Mouse (Mus musculus): ENCODE measurements around the gene Fbp1.
"Not testable (repeated sequence)": the region's sequence is repeated elsewhere in the genome, so short reads cannot be mapped to it uniquely, and the experiment has no call there.

Fbp1 gene

DNA sequence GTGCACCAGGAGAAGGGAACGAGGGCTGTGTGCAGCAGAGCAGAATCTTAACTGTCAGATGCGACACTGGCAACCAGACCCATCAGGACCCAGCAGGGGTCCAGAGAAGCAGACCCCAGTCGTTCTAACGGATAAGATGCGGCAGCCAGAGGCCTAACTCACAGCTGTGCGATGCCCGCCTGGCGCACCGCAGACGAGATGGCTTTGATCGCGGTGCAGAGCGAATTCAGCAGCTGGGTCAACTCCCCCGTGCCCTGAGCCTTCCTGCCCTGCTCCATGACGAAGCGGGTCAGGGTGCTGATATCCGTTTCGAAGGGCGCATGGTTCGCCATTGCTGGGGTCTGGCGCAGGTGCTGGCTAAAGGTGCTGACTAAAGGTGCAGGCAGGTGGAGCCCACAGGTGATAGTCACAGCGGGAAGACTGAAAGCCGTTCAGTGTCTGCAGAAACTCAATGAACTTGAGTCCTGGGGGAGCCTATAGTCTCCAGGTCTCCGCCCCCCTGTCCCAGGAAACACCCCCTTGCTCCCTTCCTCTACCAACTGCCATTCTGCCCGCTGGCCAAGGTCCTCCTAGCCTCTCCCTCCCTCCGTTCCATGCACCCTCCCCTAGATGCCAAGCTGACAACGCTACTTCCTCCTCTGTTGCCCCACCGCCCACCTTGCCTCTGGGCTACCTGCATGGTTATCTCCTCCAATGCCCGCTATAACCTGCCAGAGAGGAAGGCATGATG lies at the start of gene Fbp1:
Gene Fbp1 (minus strand): TSS at position 571 of the 730 bp plus-strand sequence.
- DNase-seq (ENCODE audit: inconsistent ontology term), result peak; percentile 2

DNA sequence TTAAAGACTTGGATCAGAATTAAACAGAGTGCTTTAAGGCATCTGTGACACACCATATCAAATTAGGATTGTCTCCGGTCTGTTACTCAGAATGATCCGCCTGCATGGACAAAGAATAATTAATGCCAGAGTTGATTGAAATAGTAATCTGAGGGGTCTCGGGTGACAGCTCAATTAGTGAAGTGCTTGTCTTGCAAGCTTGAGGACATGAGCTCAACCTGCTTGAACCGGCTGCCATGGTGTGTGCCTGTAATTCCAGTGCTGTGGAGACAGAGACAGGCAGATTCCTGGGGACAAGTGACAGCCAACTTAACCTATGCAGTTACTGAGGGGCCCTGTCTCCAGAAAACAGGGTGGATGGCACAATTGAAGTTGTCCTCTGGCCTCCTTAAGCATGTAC lies 44.4 kb upstream of the Fbp1 start:
- no peak for DNase-seq (ENCODE audit: inconsistent ontology term)

DNA sequence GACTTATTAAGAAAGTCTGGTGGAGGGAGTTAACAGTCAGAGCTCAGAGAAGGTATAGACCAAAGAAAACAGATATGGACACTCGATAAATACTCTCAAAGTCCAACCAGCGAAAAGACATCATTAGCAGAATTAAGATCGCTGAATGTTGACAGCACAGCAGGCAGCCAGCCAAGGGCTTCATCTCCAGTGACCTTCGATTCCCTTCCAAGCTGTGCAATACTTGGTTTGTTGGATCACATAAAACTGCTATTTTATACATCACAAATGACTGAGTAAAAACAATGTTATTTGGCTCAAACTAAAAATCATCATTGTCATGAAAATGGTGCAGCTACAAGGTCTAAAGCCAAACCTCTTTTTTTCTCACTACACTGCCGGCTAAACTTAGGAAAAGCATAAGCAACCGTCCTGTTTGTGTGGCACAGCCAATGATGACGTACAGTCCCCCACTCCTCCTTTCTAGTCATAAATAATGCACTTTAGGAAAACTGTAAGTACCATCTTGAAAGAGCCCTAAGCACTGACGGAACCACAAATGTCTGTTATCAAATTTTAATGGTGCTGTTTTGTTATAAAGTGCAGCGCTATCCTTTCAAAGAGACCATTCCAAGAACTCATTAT lies 41.8 kb upstream of the Fbp1 start:
- peak; percentile 85 for DNase-seq (ENCODE audit: inconsistent ontology term)

DNA sequence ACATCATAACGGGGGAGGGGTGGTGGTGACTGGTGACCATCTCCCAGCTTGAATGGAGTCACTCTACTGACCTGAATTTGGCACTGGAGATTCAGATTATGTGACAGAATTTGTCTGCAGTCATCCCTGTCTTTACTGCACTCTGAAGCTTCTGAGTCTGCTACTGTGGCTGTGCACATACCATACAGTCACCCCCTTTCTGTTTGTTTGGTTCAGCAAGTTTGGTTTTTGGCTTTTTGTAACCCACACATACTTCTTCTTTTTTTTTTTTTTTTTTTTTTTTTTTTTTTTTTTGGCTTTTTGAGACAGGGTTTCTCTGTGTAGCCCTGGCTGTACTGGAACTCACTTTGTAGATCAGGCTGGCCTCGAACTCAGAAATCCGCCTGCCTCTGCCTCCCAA lies 41.1 kb upstream of the Fbp1 start:
- not testable (repeated sequence) for DNase-seq (ENCODE audit: inconsistent ontology term)

DNA sequence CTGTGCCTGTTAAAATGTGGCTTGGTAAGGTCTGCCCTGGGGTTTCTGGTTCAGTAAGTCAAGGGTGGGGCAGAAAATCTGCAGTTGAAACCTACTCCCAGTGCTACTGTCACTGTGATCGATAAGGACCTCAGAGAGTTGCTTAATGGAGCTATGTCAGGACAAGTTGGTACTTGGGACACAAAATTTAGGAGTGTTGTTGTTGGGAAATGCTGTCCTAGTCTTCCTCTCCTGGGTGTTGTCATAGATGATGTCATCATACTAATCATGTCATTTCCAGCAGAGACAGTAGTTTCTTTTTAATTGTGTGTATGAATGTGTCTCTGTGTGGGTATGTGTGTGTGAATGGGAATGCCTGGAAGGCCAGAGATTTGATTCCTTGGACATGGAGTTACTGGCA lies 39.4 kb upstream of the Fbp1 start:
- no peak for DNase-seq (ENCODE audit: inconsistent ontology term)

DNA sequence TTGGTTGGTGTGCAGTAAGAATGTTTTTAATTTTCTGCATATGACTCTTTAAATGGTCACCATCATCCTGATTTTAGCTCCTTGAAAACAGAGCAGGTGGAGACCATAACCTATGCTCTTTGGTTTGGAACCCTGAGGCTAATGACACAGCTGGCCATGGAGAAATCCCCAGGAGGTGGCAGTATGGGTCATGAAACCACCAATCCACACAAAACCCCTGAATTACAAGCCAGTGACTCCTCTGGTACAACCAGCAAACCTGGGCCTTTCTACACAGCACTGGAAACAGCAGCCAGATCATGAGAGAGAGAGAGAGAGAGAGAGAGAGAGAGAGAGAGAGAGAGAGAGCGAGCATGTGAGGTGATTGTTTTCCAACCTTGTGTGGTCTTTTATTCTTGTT lies 38.4 kb upstream of the Fbp1 start:
- DNase-seq (ENCODE audit: inconsistent ontology term), result peak; percentile 51

DNA sequence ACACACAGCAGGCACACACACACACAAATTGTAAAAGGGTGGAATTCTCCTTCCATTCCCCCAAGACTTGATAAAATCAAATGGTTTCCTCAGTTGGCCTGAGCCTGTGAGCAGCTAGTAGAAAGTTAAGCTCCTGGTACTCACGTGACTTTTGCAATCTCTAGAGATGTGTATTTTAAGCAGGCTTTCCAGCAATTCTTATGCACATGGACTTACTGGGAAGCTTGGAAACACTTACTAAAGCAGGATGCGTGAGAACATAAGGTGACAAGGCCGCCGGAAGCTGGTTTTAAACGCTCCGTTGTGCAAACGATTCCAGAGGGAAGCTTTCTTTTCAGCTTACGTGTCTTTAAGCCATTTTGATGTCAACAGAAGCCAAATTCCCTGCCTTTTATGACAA lies 35.1 kb upstream of the Fbp1 start:
- no peak for DNase-seq (ENCODE audit: inconsistent ontology term)

DNA sequence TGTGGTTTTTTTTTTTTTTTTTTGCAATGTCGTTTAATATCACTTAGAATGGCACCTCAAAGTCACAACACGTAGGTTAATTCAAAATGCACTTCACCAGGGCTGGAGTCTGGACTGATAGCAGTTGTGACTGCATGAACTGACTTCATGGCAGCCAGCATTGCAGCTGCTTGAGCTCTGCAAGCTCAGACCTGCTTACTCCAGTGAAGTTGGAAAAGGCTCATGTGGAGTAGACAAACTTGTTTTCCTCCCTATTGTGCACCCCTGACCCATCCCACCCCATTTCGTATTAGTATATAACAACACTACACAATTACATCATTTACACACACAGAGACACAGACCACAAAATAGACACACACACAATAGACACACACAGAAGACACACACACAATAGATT lies 34.6 kb upstream of the Fbp1 start:
- DNase-seq (ENCODE audit: inconsistent ontology term), result no peak

DNA sequence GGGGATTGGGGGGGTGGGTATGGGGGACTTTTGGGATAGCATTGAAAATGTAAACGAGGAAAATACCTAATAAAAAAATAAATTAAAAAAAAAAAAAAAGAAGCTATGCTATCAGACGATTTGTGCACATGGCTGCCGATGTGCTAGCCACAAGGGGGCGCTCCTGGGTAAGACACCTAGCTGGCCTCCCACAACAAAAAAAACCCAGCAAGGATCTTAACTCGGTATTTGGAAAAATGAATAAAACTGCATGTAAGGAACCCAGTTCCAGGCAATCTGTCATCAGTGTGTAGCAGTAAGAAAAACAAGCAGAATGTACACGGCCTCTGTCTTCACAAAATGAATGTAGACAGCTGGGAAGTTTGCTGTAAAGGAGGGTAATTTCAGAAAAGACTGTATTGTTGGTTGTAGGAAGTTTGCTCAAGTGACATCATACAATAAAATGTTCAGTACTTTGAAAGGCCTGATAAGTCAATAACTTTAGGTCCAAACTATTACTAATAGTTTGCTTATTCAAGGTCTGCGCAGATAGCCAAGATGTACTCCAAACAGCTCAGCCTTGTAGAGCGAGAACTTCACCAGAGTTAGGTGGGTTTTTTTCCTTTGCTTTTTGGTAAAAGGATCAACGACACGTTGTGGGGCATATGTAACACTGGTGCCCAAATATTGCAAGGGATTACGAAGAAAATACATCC lies 31.7 kb upstream of the Fbp1 start:
- DNase-seq (ENCODE audit: inconsistent ontology term), result peak; percentile 50

DNA sequence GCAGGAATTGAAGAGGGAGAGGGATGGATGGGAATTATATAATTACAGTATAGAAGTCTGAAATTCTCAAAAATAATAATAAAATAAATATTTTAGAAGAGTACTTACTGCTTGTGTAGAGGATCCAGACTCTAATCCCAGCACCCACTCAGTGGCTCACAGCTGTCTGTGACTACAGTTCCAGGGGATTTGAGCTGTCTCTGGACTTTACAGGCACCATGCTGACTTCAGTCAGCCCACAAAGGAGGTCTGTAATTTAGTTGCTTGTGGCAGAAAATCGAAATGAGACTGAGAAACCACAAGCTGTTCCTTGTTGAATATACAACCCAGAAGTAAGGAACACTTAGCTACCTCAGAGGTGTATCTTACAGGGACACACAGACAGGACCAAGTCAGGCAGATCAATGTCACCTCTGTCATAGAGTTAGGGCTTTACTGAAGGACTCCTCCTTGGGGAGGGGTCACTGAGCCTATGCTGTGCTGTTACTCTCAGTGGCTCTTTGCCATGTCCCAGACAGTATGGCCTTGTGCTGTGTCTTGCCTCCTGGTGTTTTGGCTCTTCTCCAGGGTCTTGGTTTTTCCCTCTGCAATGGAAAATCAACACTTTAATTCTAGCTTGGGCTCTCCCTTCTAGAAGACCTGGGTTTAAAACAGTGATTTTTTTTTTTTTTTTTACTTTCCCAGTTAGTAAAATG lies 29.5 kb upstream of the Fbp1 start:
- DNase-seq (ENCODE audit: inconsistent ontology term), result no peak

DNA sequence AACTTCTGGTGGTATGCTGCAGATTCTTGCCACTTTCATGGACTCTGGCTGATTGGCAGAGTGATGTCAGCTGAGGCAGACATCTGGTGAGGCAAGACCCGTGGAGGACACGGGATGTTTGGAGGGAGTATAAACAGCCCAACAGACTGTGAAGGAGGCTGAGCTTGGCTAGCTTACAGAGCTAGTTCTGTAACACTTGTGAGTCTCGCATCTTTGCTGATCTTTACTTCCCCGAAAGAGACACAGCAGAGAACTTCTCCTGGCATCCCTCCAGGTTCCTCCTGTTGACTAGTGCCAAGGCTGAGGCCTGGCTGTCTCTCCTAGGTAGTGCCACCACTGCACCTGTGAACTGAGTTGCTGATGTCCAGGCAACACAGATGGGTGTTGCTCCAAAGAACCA lies 28.6 kb upstream of the Fbp1 start:
- DNase-seq (ENCODE audit: inconsistent ontology term), result no peak

DNA sequence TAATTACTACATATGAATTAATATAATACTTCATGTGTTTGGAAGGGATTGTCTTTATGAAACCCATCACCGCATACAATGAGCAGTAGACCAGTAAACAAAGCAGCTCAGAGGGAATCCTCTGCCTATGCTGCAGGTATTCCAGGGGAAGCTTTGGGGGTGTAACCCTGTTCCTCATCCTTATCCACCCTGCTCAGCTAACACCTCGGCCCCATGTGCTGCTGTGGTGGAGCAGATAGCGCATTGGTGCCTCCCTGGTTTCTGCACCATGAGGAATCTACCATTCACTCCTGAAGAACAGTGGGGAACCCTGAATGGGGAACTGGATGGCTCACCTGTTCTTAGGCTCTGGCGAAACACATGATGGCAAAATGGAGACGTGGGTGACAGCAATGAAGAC lies 23.5 kb upstream of the Fbp1 start:
- DNase-seq (ENCODE audit: inconsistent ontology term), result no peak

DNA sequence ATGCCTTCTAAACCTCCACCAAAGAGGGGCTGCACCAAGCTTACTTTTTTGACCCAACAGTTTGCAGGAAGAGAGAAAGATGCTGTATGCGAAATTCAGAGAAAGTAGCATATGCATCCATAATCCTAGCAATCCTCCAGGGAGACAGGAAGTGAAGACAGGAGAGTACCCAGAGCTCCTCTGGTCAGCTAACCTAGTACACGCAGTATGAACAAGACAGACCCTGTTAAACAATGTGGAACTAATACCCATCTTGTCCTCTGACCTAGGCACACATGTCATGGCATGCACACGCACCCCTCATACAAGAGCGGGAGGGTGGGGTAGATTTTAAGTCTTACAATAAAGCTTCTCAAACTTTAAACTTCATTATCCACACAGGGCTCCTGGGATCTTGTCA lies 22.1 kb upstream of the Fbp1 start:
- no peak for DNase-seq (ENCODE audit: inconsistent ontology term)

DNA sequence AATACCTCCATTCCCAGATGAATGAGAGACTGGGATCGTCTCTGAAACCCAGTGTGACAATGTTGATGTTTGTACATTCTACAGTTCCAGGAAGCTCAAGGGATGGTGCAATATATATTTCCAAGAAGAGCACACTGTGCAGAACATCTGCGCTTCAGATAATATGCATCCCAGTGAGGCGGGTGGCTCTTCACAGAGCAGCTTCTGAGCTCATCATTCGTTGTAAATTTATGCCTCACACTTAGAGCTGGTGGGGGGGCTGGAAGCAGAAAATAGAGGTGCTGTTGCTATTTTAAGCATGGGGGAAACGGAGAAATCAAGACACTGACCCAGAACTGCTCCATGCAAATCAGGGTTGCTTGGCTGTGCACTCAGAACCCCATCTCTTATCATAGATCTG lies 21.7 kb upstream of the Fbp1 start:
- DNase-seq (ENCODE audit: inconsistent ontology term), result no peak

DNA sequence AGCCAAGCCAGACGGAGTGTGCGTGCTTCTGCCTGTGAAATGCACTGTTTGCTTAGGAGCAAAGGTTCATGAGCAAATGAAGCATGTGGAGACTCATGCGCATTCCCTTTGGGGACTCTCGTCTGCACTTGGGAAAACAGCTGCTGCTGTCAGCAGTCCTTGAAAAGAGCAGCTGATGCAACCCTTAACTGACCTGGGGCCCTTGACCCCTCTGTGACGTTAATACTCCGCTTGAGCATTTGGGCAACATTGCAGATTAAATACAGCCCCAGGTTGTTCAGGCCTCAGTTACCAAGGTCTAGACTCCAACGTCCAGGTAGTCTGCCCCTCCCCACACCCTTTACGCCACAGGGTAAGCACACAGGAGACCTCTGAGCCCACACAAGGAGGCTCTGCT lies 20.1 kb upstream of the Fbp1 start:
- DNase-seq (ENCODE audit: inconsistent ontology term), result no peak

DNA sequence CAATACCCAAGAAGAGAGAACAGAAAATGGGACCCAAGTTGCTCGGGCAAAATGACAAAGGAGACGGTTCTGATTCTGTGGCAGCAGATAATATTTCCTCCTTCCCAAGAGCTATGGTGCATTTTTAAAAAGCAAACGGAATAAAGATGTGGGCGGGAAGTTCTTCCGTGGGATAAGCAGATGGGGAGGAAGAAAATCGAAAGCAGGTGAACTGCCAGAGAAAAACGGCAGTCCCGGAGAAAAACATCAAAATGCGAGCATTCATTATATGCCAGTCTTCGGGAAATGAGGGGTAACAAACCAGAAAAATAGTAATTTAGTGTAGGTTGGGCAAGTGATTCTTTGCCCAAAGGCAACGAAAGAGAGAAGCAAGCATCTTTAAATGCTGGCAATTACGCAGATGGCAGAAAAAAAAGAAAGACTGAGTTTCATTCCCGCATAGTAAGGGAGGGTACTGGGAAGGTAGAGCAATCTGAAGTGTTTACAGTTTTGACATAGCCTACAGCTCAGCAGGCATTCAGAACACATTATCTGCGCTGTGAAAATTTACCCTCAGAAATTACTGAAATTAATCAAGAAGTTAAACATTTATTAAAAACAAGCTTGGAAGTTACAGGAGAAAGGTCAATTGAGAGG lies 19.6 kb upstream of the Fbp1 start:
- DNase-seq (ENCODE audit: inconsistent ontology term), result no peak

DNA sequence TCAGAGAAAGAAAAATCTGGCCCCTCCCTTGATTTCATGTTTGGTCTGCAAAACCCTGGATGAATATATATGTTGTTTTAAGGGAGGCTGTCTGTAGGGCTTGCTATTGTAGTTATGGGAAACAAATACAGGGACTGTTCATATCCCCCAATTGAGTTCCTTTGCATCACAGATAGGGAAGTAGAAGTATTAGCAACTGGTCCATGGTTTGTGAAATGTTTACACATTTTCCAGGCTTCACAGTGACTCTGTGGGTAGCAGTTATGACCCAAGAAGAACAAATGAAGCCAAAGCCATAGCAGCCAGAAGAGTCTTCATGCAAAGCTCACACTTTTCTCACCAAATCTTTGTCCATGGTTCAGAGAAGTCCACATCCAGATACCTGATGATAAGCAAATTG lies 13.1 kb upstream of the Fbp1 start:
- DNase-seq (ENCODE audit: inconsistent ontology term), result no peak

DNA sequence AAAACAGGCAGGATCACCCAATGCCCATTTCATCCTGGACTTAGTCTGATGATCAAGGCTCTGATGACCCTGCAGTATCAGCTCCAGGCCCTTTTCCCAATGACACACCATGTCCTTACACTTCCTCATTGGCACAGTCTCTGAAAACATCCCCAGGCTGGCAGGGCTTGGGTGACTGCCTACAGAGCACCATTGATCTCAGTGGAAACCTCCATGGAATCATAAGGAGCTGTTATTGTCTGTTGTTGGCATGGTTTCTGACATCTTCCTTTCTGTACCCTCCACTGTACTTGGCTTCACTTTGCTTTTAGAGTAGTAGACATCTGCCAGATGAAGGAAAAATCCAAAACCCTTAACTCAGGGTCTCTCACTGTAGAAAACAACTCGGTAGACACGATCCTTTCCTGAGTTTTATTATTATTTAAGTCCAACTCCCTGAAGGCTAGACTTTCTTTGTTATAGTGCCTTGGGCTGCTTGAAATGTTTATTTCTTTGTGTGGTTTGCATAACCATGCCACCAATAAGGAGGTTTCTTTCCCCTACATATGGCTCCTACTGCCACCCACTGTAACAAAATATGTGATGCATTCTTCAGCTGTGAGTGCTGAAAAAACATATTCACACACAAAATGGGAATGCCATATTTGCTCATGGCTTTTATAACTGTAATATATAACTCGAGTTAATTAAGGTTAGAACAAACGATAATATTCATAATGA lies 10.0 kb upstream of the Fbp1 start:
- peak; percentile 23 for DNase-seq (ENCODE audit: inconsistent ontology term)

DNA sequence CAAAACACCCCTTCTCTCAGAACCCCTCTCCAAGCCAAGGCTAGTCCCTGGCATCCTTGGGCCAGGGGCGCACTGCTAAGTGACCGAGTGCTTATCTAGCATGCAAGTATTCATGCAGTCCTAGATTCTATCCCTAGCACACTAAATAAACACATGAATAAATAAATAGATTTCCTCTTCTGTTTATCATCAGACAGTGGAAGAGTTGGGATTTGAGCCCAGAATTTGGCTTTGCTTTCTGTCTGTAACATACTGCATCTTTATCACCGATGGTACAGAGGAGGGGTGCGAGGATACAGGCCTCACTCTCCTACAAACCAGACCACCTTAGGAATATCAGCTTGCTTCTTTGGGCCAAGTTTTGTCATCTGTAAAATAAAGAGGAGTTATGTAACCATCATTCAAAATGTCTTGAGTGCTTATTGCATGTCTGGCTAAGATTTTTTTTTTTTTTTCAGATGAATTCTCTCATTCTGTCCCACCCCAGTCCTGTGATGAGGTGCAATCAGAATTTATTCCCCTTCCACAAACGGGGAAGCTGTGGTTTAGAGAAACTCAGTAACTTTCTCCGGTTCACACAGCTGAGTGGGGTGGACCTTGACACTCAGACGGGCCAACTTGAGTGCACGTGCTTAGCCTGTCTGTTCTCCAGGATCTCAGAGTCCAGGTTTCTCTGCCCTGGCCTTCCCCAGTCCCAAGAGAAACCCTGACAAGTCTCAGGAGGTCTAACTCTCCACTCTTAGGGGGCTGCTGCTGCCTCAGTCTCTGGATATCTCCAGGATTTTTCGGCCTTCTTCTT lies 5.2 kb upstream of the Fbp1 start:
- no peak for DNase-seq (ENCODE audit: inconsistent ontology term)

DNA sequence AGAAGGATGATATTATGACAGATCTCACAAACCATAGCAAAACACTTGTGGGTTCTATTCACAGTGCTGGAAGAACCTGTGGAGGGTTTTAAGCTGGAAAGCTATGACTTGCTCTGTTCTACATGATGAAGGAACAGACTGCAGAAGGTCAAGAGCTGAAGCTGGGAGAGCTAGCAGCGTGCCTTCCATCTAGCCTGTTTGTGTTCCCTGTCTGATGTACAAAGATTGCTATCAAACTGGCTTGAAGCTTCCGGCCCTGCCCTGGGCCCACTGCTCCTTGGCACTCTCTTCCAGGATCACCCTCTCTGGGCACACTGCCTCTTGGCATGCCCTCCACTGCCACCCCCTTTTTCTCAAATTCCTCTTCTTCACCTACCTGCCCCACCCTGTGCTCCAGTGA lies 1.2 kb upstream of the Fbp1 start:
- DNase-seq (ENCODE audit: inconsistent ontology term), result no peak

DNA sequence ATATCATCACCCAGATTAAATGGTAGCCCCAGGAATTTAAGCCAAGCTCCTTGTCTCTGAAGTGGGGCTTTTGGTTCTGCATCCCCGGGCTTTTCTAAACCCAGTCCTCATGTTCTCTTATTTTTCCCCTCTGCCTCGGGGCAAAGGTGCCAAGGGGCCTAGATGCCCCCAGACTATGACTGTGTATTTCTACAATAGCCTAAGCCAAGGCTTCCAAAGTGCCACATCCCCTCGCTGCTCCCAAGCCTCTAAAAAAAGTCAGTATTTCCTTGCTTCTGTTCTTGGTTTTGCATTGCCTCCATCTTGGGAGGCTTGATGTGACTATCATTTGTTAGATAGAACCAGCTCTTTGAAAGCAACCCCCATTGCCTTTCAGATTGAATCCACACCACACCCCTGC lies 3.5 kb downstream of the Fbp1 start:
- DNase-seq (ENCODE audit: inconsistent ontology term), result no peak

Data from Muller cell, postnatal 12 days (primary cell).